Mouse (Mus musculus): Measurements from ENCODE around the gene Ppm1g.
"Not testable (repeated sequence)": the region's sequence is repeated elsewhere in the genome, so short reads cannot be mapped to it uniquely, and the experiment has no call there.

Gene Ppm1g

DNA sequence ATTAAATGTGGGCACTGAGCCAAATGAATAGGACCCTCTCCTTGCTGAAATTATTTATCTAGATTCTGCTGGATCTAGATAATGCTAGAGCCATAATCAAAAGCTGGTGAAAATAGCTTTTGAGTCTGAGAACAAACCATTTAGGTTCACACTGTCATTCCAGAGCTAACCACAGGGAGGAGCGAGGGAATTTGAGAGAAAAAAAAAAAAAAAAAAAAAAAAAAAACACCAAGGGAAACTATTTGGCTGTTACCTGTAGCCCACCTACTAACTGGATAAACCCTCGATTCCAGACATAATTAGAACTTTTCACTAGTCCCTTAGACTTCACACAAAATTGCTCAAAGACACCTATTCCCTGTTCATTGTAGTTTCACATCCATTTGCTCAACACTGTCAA, 1.4 kb downstream of the Ppm1g start:
- peak in 1 of 2 experiments; percentile 9 for DNase-seq

DNA sequence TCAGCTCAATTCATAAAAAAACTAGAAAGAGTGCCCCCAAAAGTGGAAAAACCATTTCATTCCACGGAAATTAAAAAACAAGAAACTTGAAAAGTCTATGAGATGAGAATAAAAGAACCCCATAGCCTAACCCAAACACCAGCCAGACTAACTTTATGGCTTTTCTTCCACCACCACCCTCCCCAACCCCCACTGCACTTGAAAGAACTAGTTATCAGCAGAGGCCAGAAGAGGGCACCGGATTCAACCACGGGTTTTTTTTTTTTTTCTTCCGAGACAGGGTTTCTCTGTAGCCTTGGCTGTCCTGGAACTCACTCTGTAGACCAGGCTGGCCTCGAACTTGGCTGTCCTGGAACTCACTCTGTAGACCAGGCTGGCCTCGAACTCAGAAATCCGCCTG, 2.2 kb downstream of the Ppm1g start:
- DNase-seq, result no peak

DNA sequence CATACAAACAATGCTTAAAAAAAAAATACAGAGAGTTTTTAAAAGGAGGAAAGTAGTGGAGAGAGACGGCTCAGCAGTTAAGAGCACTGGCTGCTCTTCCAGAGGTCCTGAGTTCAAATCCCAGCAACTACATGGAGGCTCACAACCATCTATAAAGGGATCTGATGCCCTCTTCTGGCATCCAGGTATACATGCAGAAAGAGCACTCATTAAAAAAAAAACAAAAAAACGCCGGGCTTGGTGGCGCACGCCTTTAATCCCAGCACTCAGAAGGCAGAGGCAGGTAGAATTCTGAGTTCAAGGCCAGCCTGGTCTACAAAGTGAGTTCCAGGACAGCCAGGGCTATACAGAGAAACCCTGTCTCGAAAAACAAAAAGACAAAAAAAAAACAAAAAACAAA, 3.9 kb downstream of the Ppm1g start:
- not testable (repeated sequence) for DNase-seq

GRCm38 (mm10) chr5:31204421-31204820, 16.1 kb downstream of the Ppm1g start:
- DNase-seq, result no peak

DNA sequence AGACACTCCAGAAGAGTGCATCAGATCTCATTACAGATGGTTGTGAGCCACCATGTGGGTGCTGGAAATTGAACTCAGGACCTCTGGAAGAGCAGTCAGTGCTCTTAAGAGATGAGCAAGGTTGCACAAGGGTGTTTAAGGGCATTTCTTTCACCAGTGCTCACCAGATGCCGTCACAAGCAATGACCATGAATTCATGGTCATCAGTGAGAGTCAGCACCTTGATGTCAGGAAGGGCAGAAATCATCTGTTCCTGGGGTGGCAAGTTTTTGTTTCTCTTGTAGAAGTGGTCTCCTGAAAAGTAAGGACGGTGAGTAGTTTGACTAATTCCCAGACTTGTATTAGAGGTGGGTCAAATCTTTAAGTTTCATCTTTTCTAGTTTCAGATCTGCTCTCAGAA, 16.6 kb downstream of the Ppm1g start:
- no peak for DNase-seq

DNA sequence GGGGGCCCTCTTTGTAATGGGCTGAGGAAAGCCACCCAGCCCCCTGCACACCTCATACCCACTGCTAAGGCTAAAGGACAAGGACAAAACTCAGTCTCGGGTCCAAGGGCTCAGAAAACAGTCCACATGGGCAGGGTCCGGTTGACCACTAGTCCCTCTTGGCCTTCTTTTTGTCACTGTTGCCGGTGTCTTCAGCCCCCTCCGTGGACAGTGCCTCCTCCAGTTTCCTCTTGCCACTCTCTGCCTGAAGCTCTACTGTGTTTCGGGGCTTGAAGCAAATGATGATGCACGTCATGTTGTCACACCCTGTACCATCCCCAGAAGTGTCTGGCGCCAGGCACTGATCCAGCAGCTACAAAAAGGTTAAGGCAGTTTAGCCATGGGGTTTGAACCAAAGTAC, 17.6 kb downstream of the Ppm1g start:
- DNase-seq, result no peak

GRCm38 (mm10) chr5:31201742-31202590, 18.5 kb downstream of the Ppm1g start, which contains the start of gene Zfp513:
Zfp513 (minus strand) TSS chr5:31202303.
- peak; percentile 97 to 99 for DNase-seq

DNA sequence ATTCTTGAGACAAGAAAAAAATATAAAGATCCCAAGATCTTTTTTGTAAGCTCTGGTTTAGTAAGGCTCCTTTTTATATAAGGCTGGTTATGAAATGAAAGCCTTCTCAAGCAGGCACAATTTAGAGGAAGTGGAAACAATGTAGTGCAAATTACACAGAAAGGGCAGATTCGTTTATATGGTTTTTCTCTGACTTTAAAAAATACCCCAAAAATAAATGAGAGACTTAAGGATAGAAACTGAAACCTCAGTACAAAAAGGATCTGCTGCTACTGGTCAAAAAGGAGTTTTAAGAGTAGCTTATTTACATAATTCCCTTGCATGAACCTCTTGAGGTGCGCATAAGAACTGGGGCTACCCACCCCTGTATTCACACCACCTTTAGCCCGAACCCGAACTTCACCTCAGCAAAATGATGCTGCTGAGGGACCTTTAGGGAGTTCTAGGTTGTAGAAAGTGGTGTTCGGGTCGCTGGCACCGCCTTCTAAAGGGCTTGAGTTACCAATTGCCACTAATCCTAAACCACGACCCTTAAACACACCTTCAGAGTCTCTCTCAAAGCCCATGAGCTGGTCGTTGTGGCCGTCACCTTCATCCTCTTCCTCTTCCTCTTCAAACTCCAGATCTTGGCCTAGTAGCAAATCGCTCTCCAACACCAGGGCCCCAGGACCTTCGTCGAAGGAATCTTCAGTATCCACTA, 19.3 kb downstream of the Ppm1g start:
- no peak for DNase-seq

GRCm38 (mm10) chr5:31200327-31200768, 20.1 kb downstream of the Ppm1g start:
- no peak for DNase-seq

- no peak for DNase-seq
Measured at GRCm38 (mm10) chr5:31199893-31200292, 20.6 kb downstream of the Ppm1g start.

- DNase-seq, result no peak
Measured at GRCm38 (mm10) chr5:31199321-31199892, 21.1 kb downstream of the Ppm1g start.

GRCm38 (mm10) chr5:31198616-31199320, 21.7 kb downstream of the Ppm1g start:
- no peak for DNase-seq

DNA sequence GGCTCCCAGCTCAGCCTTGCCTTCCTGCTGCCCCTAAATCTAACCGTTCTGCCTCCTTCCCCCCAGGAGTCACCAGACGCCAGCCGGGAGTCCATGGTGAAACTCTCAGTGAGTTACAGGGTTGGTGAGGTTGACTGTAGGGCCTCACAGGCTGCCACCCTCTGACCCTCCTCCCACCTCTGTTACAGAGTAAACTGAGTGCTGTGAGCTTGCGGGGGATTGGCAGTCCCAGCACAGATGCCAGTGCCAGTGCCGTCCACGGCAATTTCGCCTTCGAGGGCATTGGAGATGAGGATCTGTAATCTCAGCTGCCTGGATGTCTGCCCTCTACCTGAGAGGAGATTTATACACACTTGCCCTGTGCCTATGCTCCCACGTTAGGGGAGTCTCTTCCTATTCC, 22.3 kb downstream of the Ppm1g start:
- no peak for DNase-seq

GRCm38 (mm10) chr5:31197072-31197471, 23.4 kb downstream of the Ppm1g start:
- no peak for DNase-seq

- no peak for DNase-seq
Measured at GRCm38 (mm10) chr5:31196207-31196606, 24.3 kb downstream of the Ppm1g start.

GRCm38 (mm10) chr5:31195671-31196070, 24.8 kb downstream of the Ppm1g start:
- no peak for DNase-seq

- DNase-seq, result no peak
Measured at GRCm38 (mm10) chr5:31194486-31195485, 25.7 kb downstream of the Ppm1g start.

GRCm38 (mm10) chr5:31193631-31194281, 26.7 kb downstream of the Ppm1g start:
- DNase-seq, result no peak

DNA sequence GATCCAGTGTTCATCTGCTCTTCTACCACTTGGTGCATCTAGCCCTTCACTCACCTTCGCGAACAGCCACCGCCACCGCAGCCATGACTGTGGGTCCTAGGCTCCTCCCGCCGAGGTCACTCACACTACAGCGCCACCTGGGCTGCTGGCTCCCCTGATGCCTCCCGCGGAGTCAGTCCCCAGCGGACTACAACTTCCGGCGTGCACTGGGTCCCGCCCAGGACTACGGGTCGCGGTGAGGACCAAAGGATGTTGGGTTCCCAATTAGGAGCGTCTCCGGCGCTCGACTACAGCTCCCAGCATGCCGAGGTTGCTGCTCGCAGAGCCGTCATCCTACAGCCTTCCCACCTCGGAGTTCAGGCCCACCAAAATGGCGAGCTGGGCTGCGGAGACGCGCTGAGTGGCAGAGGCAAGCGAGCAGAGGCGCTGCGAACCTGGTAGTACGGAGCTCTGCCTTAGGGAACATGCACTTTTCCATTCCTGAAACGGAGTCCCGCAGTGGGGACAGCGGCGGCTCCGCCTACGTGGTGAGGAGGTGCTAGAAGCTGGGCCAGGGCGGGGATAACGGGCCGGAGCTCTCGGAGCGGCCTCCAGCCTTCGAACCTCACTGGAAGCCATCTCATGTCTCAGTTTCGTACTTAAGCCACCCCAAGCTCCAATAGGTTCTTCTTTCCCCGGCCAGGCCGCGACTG, 27.4 kb downstream of the Ppm1g start, which contains the start of the genes Snx17 and Eif2b4:
TSS of gene Snx17 (plus strand) at position 289 of the 692 bp plus-strand sequence.
TSS of gene Eif2b4 (minus strand) at position 492 of the 692 bp plus-strand sequence.
- DNase-seq, result peak; percentile 99 to 100
